Mouse (Mus musculus) limb, embryonic 12.5 days (tissue): ENCODE results near the gene Ano6. TPM values are rescaled to one million over a fixed set of nuclear protein-coding genes. Genes with fewer than 3 reads are reported as not detected.

Experiments used
- ATAC-seq: fragments of 200-750 bp; cut with Nextera tagmentation; 2 replicates; pipeline ENCODE4 v1.8.0; 2017; ENCODE audit warnings: low read depth, moderate TSS enrichment; ENCODE audit not compliant: insufficient number of reproducible peaks, insufficient read depth, low FRiP score, low TSS enrichment
- H3K27ac ChIP-seq: fragments of 300-500 bp; sonication (generic); 2 replicates; pipeline ENCODE4 v1.5.1; 2016; ENCODE audit warnings: mild to moderate bottlenecking, moderate library complexity
- H3K27me3 ChIP-seq: fragments of 300-500 bp; sonication (generic); 2 replicates; pipeline ENCODE4 v1.6.1; 2016; ENCODE audit warnings: mild to moderate bottlenecking, moderate library complexity
- H3K36me3 ChIP-seq: fragments of 300-500 bp; sonication (generic); 2 replicates; pipeline ENCODE4 v1.6.1; 2016; ENCODE audit warnings: mild to moderate bottlenecking, moderate library complexity
- H3K4me1 ChIP-seq: fragments of 300-500 bp; sonication (generic); replicated peaks from 2 replicates; pipeline ENCODE4 v1.6.1; 2016
- H3K4me2 ChIP-seq: fragments of 300-500 bp; sonication (generic); 2 replicates; pipeline ENCODE4 v1.6.1; 2016; ENCODE audit warnings: mild to moderate bottlenecking, moderate library complexity
- H3K4me3 ChIP-seq: fragments of 300-500 bp; sonication (generic); replicated peaks from 2 replicates; pipeline ENCODE4 v1.5.1; 2016; ENCODE audit warnings: mild to moderate bottlenecking
- H3K9ac ChIP-seq: fragments of 300-500 bp; sonication (generic); replicated peaks from 2 replicates; pipeline ENCODE4 v1.6.1; 2016; ENCODE audit warnings: mild to moderate bottlenecking, moderate library complexity
- H3K9me3 ChIP-seq: fragments of 300-500 bp; sonication (generic); 2 replicates; pipeline ENCODE4 v1.6.1; 2016; ENCODE audit warnings: mild to moderate bottlenecking, moderate library complexity
- WGBS: fragments of 180-500 bp; shearing (Covaris S2); methylation state at CpG from one replicate; pipeline ENCODE4 v1.1.7; 2016; 5-methylcytosine and 5-hydroxymethylcytosine counted together
- polyA plus RNA-seq: library from polyadenylated mRNA; unstranded; fragments of >200 nt; fragmentation: Nextera tagmentation; extraction: Ambion mirVana; gene quantifications from 2 replicates; pipeline ENCODE4 v1.2.1, GENCODE M21; 2016

The Ano6 gene
- polyA plus RNA-seq, 1 experiment from 2014 or later, result 47.3 TPM

DNA sequence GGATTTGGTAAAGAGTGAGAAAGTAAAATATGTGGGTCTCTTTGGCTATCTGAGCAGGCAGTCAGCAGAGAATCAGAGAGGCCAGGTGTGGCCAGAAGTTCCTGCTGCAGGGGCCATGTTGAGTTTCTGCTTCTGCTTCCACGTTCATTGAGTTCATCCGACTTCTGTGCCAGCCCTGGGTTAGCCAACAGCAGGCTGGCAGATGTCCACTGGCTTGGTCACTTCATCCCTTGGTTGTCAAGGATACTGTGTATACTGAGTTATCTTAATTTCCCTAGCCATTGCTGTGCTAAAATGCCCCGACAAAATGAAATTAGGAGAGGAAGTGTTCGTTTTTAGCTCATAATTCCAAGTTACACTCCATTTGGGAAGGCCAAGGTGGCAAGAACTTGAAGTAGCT, 21.1 kb upstream of the Ano6 start:
- Histone ChIP-seq H3K9me3 (no peaks in the 10 kb centered on the region), H3K4me2 (no peak overlapping the region), H3K4me3 (no peak overlapping the region), H3K27me3 (no peaks in the 10 kb centered on the region), H3K36me3 (no peaks in the 10 kb centered on the region), H3K4me1 (no peaks in the 10 kb centered on the region), H3K9ac (no peak overlapping the region), H3K27ac (no peak overlapping the region)
- WGBS, result 78% methylated on average over 4 of the region's 4 CpGs
- no peak for ATAC-seq

DNA sequence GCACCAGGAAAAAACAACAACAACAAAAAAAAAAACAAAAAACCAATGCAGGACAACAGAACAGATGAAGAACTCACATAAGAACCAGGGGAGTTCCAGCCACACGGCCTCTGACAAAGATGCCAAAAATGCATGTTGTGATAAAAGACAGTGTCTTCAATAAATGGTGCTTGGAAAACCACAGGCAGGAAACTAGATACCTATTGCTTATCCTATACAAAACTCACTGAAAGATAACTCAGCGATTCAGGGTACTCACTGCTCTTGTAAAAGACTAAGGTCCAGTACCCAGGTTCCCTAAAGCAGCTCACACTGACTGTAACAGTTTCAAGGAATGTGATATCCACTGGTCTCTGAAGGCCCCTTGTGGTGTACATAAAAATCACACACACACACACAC, 20.3 kb upstream of the Ano6 start:
- Histone ChIP-seq H3K4me2 (no peak overlapping the region), H3K4me3 (no peak overlapping the region), H3K27me3 (no peaks in the 10 kb centered on the region), H3K36me3 (no peaks in the 10 kb centered on the region), H3K9ac (no peak overlapping the region), H3K9me3 (no peaks in the 10 kb centered on the region), H3K4me1 (no peaks in the 10 kb centered on the region), H3K27ac (no peak overlapping the region)
- 85% methylated on average over 2 of the region's 2 CpGs for WGBS
- ATAC-seq, result no peak

DNA sequence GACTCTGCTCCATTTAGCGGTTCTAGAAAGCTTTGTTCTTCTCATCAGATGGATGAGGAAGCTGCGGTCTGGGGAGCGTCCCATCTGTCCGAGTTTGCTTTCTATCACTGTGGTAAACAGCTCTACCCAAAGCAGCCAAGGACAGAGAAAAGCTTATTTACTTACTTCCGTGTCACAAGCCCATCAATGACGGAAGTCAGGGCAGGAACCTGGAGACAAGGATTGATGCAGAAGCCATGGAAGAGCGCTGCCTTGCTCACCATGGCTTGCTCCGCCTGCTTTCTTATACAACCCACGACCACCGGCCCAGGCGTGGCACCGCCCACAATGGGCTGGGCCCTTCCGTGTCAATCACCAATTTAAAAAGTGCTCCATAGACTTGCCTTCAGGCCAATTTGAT, 18.3 kb upstream of the Ano6 start:
- Histone ChIP-seq H3K27ac (no peak overlapping the region), H3K9ac (no peak overlapping the region), H3K9me3 (no peaks in the 10 kb centered on the region), H3K27me3 (no peaks in the 10 kb centered on the region), H3K4me1 (no peaks in the 10 kb centered on the region), H3K4me3 (no peak overlapping the region), H3K4me2 (no peak overlapping the region), H3K36me3 (no peaks in the 10 kb centered on the region)
- ATAC-seq, result no peak
- 62% methylated on average over 13 of the region's 13 CpGs for WGBS

DNA sequence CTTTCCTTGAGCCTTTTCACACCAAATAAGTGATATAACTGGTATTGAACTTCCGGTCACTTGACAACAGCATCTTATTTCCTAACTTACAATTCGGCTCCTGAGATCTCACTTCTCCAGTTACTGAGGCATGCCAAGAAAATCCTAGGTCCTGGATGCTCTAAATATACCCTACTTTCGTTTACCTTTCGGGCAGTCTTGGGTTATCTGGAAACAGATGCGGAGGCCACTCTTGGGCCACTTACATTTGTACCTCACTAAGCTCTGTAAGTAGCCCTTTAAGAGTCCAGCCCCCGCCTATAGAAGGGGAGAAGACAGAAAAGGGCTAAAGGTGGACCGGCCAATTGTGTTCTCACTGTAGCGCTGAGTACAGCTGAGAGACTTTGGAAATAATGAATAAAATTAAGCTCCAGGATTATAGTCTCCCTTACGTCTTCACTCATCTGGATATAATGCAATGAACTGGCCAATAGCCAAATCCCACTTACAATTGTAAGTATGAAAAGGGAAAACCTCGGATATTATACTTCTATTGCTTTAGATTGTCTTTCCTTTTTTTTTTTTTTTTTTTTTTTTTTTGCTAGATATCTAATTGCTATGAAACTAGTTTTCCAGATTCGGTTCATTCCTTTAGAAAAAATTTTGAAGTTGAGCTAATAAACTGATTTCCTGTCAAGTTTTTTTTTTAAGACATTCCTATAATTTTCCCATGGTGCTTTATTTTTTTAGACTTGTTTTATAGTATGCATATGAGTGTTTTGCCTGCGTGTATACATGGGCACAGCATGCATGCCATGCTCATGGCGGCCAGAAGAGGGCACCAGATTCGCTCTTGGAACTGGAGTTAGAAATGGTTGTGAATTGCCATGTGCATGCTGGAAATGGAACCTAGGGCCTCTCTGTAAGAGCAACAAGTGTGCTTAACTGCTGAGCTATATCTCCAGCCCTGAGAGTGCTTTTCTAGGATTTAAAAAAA, 17.5 kb upstream of the Ano6 start:
- Histone ChIP-seq H3K4me1 (no peaks in the 10 kb centered on the region), H3K4me2 (no peak overlapping the region), H3K9ac (no peak overlapping the region), H3K4me3 (no peak overlapping the region), H3K36me3 (no peaks in the 10 kb centered on the region), H3K27ac (no peak overlapping the region), H3K27me3 (no peaks in the 10 kb centered on the region), H3K9me3 (no peaks in the 10 kb centered on the region)
- WGBS, result 64% methylated on average over 14 of the region's 14 CpGs
- ATAC-seq, result no peak

DNA sequence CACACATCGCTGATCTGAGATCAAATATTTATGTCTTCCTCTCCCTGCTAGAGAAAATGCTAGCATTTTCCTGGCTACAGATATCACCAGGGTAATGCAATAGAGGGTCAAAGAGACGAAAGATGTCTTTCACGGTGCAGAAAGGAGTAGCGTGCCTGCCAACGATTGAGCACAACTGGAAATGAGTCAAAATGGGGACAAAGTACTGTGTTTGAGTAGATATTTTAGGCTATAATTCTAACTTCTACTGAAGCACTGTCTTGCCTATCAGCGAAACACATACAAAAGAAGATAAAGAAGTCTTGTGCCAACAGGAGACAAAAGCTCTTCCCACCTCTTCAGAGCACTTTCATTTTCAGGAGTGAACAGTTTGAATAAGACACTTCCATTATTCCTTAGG, 16.4 kb upstream of the Ano6 start:
- WGBS, result 92% methylated on average over 6 of the region's 6 CpGs
- Histone ChIP-seq H3K36me3 (no peaks in the 10 kb centered on the region), H3K9me3 (no peaks in the 10 kb centered on the region), H3K4me1 (no peaks in the 10 kb centered on the region), H3K9ac (no peak overlapping the region), H3K27ac (no peak overlapping the region), H3K4me3 (no peak overlapping the region), H3K4me2 (no peak overlapping the region), H3K27me3 (no peaks in the 10 kb centered on the region)
- no peak for ATAC-seq

DNA sequence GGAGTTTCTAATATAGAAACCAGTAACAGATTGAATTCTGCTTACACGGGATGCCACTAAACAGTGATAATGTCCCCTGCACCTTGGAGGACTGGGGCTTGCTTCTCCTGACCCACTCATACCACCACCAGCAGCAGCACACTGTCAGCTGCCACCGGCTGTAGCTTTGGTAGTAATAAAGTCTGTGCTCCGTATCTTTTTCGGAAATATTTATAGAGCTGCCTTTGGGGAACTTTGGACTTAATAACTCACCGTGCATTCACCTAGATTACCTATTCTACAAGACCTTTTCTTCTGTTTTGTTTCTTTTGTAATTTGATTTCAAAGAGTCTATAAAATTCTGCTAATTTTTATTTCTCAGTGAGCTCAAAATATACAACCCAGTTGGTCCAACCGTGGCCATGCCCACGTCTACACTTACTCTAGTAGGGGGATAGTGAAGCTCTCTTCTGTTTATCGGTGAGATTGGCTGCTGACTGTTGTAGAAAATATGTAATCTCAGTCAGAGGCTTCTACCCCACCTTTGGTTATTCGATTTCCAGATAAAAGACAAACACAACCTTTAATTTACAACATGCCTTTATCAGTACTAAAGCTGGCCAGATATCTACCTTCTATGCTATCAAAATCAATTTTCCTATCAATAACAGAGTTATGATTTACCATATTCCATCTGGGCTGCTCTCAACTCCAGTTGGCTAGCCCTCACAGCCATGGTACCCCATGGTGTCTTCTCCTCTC, 15.8 kb upstream of the Ano6 start:
- Histone ChIP-seq H3K4me3 (no peak overlapping the region), H3K27ac (no peak overlapping the region), H3K4me1 (no peaks in the 10 kb centered on the region), H3K36me3 (no peaks in the 10 kb centered on the region), H3K27me3 (no peaks in the 10 kb centered on the region), H3K9ac (no peak overlapping the region), H3K4me2 (no peak overlapping the region), H3K9me3 (no peaks in the 10 kb centered on the region)
- WGBS, result 82% methylated on average over 9 of the region's 9 CpGs
- no peak for ATAC-seq

DNA sequence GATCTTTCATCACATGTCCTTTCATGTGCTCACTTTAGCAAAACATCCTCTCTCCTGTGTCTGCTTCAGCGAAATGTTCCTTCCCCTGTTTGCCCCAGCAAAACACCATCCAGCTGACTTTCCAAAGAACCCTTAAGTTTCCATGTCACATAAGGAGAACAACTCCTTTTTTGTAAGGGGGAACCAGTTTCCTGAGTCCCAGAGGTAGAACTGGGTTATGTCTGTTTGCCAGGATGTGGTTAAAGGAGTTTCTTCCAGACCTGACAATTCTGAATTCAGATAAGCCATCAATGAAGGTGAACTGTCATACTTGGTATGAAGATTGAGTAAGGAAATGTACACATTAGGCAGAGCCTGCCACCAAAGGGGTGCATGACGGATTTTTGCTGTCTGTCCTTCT, 12.9 kb upstream of the Ano6 start:
- Histone ChIP-seq H3K4me2 (no peak overlapping the region), H3K27me3 (no peaks in the 10 kb centered on the region), H3K36me3 (no peaks in the 10 kb centered on the region), H3K4me3 (no peak overlapping the region), H3K9ac (no peak overlapping the region), H3K4me1 (no peaks in the 10 kb centered on the region; the same call in 1 of the 2 replicates), H3K27ac (no peak overlapping the region), H3K9me3 (no peaks in the 10 kb centered on the region)
- ATAC-seq, result no peak
- WGBS, result 94% methylated on average over 2 of the region's 2 CpGs

DNA sequence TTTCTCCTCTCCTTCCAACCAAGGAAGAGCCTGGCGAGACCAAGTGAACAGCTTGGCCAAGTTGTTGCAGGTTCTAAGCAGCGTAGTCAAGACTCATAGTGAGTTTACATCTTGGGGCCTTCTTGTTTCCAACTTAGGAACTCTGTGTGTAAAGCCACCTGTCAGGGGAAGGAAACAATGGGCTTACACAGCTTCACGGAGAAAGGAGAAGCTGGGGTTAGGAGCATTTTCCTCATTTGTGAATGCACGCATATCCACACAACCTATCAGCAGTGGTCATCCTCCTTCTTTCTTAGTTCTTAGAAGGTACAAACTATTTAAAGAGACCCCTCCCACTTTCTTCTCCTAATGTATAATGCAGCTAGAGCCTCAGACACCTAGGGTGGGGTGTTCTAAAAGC, 11.9 kb upstream of the Ano6 start:
- H3K4me3 ChIP-seq, result no peak overlapping the region
- no peak for ATAC-seq
- no peak overlapping the region for H3K27ac ChIP-seq
- no peaks in the 10 kb centered on the region; the same call in 1 of the 2 replicates for H3K4me1 ChIP-seq
- no peaks in the 10 kb centered on the region for H3K36me3 ChIP-seq
- WGBS, result 89% methylated on average over 4 of the region's 4 CpGs
- H3K9ac ChIP-seq, result no peak overlapping the region
- H3K27me3 ChIP-seq, result no peaks in the 10 kb centered on the region
- H3K9me3 ChIP-seq, result no peaks in the 10 kb centered on the region
- H3K4me2 ChIP-seq, result no peak overlapping the region

DNA sequence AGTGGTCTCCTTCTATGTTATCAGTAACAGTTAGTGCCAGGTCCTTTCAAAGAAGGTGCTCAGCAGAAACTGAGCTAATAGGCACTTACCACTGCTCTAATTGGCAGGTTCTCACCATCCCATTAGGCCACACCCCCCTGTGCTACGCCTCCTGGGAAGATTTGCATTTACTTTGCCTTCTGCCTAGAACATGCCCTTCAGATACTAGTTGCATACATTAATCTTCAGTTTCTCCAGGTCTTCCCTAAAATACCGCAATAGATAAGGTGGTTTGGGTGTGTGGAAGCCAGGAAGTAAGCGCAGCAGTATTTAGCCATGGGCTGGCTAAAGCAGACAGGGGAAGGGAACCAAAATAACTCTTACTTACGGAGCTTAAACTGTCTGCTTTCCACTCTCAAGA, 4.0 kb upstream of the Ano6 start:
- Histone ChIP-seq H3K4me3 (no peak overlapping the region), H3K4me2 (no peak overlapping the region), H3K4me1 (peaks cover 5% of the 10 kb centered on the region), H3K9me3 (no peaks in the 10 kb centered on the region), H3K36me3 (no peaks in the 10 kb centered on the region), H3K27me3 (peaks cover 4% of the 10 kb centered on the region; the same call in 1 of the 2 replicates), H3K9ac (no peak overlapping the region), H3K27ac (no peak overlapping the region)
- no peak for ATAC-seq
- 84% methylated on average over 4 of the region's 4 CpGs for WGBS

DNA sequence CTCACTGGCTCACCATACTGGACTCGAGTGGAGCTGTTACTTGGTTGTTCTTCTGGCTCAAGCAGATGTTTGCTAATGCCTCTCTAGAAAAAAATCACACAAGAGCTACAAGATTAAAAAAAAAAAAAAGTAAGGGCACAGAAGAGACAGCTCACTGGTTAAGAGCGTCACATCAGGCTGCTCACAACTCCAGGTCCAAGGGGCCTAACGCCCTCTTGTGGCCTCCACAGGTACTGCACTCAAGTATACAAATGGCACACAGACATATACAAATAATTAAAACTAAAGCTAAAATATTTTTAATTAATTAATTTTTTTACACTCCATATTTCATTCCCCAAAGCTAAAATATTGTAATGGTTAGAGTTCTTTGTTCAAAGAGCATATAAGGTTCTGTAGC, 3.1 kb upstream of the Ano6 start:
- Histone ChIP-seq H3K4me2 (no peak overlapping the region), H3K27me3 (peaks cover 4% of the 10 kb centered on the region; the same call in 1 of the 2 replicates), H3K4me3 (no peak overlapping the region), H3K9ac (no peak overlapping the region), H3K36me3 (no peaks in the 10 kb centered on the region), H3K27ac (no peak overlapping the region), H3K4me1 (peaks cover 15% of the 10 kb centered on the region), H3K9me3 (no peaks in the 10 kb centered on the region)
- WGBS, result 59% methylated on average over 3 of the region's 3 CpGs
- ATAC-seq, result no peak
